Mouse (Mus musculus): ENCODE measurements around the gene Arhgef28. TPM values are rescaled to one million over a fixed set of nuclear protein-coding genes. Genes with fewer than 3 reads are reported as not detected.

Arhgef28 gene
- polyA plus RNA-seq, 1 experiment from 2014 or later: 27.0 TPM

- no peaks in the 10 kb centered on the region for H3K27me3 ChIP-seq (replicated peaks)
- H3K9me3 ChIP-seq: no peaks in the 10 kb centered on the region
- no peak overlapping the region for H3K4me2 ChIP-seq
- H3K27ac ChIP-seq: no peak overlapping the region
- ATAC-seq (replicated peaks): no peak
- WGBS: 89% methylated on average over 3 of the region's 3 CpGs
- H3K9ac ChIP-seq: no peak overlapping the region
- no peaks in the 10 kb centered on the region for H3K36me3 ChIP-seq (replicated peaks)
- no peak overlapping the region for H3K4me3 ChIP-seq
- H3K4me1 ChIP-seq: no peaks in the 10 kb centered on the region
These were observed 347.2 kb downstream of the Arhgef28 start for GRCm38 (mm10) chr13:97859071-97859470.

- Histone ChIP-seq H3K4me3 (no peak overlapping the region), H3K4me2 (no peak overlapping the region), H3K27ac (no peak overlapping the region), H3K27me3 (replicated peaks) (no peaks in the 10 kb centered on the region), H3K9me3 (no peaks in the 10 kb centered on the region), H3K4me1 (no peaks in the 10 kb centered on the region), H3K36me3 (replicated peaks) (no peaks in the 10 kb centered on the region), H3K9ac (no peak overlapping the region)
- 90% methylated on average over 6 of the region's 6 CpGs for WGBS
- ATAC-seq (replicated peaks): no peak
These were observed 348.4 kb downstream of the Arhgef28 start for GRCm38 (mm10) chr13:97857860-97858259.

DNA sequence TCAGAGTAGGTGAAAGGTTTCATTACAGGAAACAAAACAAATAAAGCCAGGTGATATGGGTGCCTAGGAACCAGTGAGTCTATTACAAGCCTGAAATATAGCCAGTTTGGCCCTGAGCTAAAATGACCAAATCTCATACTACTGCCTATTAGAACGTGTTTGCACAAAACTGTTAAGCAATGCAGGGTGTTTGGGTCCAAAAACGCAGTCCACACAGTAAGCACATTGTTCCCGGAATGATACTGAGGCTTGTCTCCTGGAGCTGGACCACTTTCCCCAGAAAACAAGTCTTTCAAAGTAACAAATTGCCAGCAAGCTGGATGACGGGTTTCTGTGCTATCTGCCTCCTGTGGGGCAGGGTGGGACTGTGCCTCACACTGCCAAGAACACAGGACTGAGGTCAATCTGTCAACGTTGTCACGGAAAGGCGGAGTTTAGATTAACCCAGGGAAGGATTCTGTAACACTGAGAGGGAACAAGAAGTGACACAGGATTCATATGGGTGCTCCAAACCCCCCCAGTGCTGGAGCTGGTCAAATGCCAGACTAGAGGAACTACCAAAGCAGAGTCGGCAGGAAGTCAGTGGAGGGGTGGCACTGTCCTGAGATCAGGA lies 352.8 kb downstream of the Arhgef28 start:
- H3K36me3 ChIP-seq (replicated peaks): no peaks in the 10 kb centered on the region
- H3K9me3 ChIP-seq: no peaks in the 10 kb centered on the region
- H3K27me3 ChIP-seq (replicated peaks): no peaks in the 10 kb centered on the region
- no peaks in the 10 kb centered on the region for H3K4me1 ChIP-seq
- H3K27ac ChIP-seq: no peak overlapping the region
- no peak; the same call in 1 of the 2 replicates for ATAC-seq (replicated peaks)
- no peak overlapping the region for H3K4me2 ChIP-seq
- H3K4me3 ChIP-seq: no peak overlapping the region
- H3K9ac ChIP-seq: no peak overlapping the region
- WGBS: 69% methylated on average over 8 of the region's 8 CpGs

Other genes starting within 250 kb of the Arhgef28 start
- gene Utp15, start 56.6 kb upstream of the Arhgef28 start, polyA plus RNA-seq (2015; fragmentation: Nextera tagmentation; extraction: Ambion mirVana): 32.3 and 34.1 TPM in 2 replicates
- 73.8 and 79.0 TPM in 2 replicates for gene Ankra2, start 56.6 kb upstream of the Arhgef28 start, polyA plus RNA-seq (2015; fragmentation: Nextera tagmentation; extraction: Ambion mirVana)
- not detected in 2 replicates for gene Gm21976, start 73.4 kb upstream of the Arhgef28 start, polyA plus RNA-seq (2015; fragmentation: Nextera tagmentation; extraction: Ambion mirVana)
- gene Btf3, start 110.6 kb upstream of the Arhgef28 start, polyA plus RNA-seq (2015; fragmentation: Nextera tagmentation; extraction: Ambion mirVana): 426 and 445 TPM in 2 replicates
- gene Foxd1, start 147.8 kb upstream of the Arhgef28 start, polyA plus RNA-seq (2015; fragmentation: Nextera tagmentation; extraction: Ambion mirVana): 0.89 and 1.0 TPM in 2 replicates